Mouse (Mus musculus) CH12.LX (cell line): ENCODE data around the gene Cox8a.

Source experiments
- CTCF ChIP-seq, 2 experiments: IDR thresholded peaks in 1 of 2; conservative IDR thresholded peaks in 1 of 2; 2 replicates each; pipeline ENCODE4 v1.5.1; 2011 to 2012; ENCODE audit warnings: low read depth in 2 of 2, low read length in 2 of 2, improper control_type of control experiment in 1 of 2, inconsistent platforms in 1 of 2, mild to moderate bottlenecking in 1 of 2, moderate library complexity in 1 of 2
- GABPA ChIP-seq: IDR thresholded peaks from 2 replicates; pipeline ENCODE4 v1.6.1; 2012; ENCODE audit warnings: low read depth, low read length, improper control_type of control experiment, inconsistent platforms; ENCODE audit not compliant: insufficient replicate concordance

- TF ChIP-seq GABPA (no peak), CTCF (conservative IDR thresholded peaks at IDR 0.05 in 1 of 2, IDR thresholded peaks at IDR 0.05 in 1 of 2; ENCODE audit: low read depth in 2 of 2, low read length in 2 of 2) (no peak)
Observed at GRCm38 (mm10) chr19:7257881-7258280, 40.5 kb upstream of the Cox8a start.
